Mouse (Mus musculus): Measurements from ENCODE around the gene Nek8. TPM values are rescaled to one million over a fixed set of nuclear protein-coding genes. Genes with fewer than 3 reads are reported as not detected.

The Nek8 gene
- polyA plus RNA-seq (2017; shearing (Covaris generic)) = 14.1 TPM

GRCm38 (mm10) chr11:78176402-78176862 lies at the start of gene Nek8, which contains the start of gene Tlcd1:
Nek8 (minus strand) TSS chr11:78176675.
Tlcd1 (plus strand) TSS chr11:78176711.

GRCm38 (mm10) chr11:78193113-78193512 lies 16.6 kb upstream of the Nek8 start, which contains the start of gene Proca1:
Proca1 (plus strand) TSS chr11:78193392.

DNA sequence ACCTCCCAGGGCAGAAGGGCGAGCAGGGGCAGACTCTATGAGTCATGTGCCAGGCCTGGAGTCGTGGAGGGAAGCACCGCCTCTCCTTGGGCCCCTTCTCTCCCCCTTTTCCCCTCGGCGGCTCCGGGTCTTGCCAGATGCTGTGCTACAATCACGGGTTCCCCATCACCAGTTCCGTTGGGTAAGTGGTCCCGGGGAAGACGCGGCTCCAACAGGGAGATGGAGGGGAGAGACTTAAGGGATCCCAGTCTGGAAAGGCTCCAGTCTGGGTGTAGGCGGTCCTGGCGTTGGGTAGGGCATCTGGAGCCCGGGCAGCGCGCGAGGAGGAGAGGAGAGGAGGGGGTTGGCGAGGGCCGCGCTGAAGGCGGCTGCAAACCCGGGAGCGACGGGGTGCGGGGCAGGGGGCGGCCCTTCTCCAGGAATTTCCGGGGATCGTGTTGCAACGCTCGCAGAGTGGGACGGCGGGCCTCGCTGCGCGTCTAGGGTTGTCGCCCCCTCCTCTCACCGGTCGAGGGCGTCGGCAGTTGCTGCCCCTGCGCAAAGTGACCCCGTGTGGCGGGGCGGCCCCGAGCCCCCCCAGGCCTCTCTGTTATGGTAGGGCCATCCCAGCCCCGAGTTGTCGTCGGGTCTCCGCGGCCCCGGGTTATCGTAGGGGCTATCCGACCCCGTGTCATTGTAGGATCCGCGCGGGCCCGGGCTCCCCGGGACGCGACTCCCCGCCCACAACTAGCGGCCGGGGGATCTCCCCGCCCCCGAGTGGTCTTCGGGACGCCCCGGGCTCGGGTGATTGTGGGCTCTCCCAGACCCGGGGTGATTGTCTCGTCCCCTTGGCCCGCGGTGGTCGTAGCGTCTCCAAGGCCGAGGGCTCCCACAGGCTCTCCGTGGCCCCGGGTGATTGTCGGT lies 12.1 kb upstream of the Nek8 start, which contains the start of gene Rab34:
Gene Rab34, plus strand, starts transcription at position 100 of the 903 bp plus-strand sequence.

GRCm38 (mm10) chr11:78182961-78183844 lies 6.7 kb upstream of the Nek8 start, which contains the start of gene Rpl23a:
Rpl23a (minus strand) TSS chr11:78183584.

DNA sequence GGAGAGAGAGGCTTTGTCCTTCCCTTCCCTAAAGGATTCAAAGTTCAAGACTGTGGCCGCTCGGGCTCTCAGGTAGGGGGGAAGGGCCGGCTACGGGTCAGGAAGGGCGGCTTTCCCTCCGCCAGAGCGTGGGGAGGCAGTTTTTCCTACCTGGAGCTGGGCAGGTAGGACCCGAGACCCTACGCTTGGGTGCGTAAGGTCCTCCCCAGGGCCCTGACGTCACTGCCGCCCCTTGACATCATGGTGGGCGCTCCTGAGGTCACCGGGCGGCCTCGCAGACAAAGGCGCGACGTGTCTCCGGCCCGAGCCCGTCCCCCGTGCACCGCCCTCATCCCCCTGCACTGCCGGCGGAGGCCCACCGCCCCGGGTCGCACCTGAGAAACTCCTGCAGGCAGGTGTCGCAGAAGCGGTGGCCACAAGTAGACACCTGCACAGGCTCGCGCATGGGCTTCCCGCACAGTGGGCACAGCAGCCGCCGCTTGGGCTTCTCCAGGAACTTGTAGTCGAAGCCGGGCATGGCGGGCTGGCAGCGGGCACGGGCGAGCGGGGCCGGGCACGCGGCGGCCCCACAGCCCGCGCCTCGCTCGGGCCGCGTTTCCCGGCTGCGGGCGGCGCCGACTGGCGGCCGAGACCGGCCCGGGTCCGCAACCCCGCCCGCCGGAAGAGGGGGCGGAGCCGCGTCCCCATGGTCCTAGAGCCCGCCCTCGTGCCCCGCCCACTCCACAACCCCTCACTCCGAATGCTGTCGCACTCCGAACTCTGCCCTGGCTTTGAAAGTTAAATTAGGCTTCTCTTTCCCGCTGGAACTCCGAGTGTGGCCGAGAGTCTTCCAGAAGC lies 11.3 kb downstream of the Nek8 start, which contains the start of gene Traf4:
Gene Traf4, minus strand, starts transcription at position 666 of the 837 bp plus-strand sequence.

Other genes with a start within 250 kb of the Nek8 start
- gene Sez6, start 245.9 kb downstream of the Nek8 start, polyA plus RNA-seq (2017; shearing (Covaris generic)) = not detected
- gene Phf12, start 193.9 kb downstream of the Nek8 start, polyA plus RNA-seq (2017; shearing (Covaris generic)) = 24.3 TPM
- gene Dhrs13, start 144.4 kb downstream of the Nek8 start, polyA plus RNA-seq (2017; shearing (Covaris generic)) = 1.8 TPM
- 22.8 TPM for gene Flot2, start 138.7 kb downstream of the Nek8 start, polyA plus RNA-seq (2017; shearing (Covaris generic))
- 37.6 TPM for gene Eral1, start 96.3 kb downstream of the Nek8 start, polyA plus RNA-seq (2017; shearing (Covaris generic))
- gene Fam222b, start 82.0 kb downstream of the Nek8 start, polyA plus RNA-seq (2017; shearing (Covaris generic)) = 22.6 TPM
- gene Traf4, start 11.1 kb downstream of the Nek8 start, polyA plus RNA-seq (2017; shearing (Covaris generic)) = 4.9 TPM
- 3.6 TPM for gene Tlcd1, start within 50 bp of the Nek8 start, polyA plus RNA-seq (2017; shearing (Covaris generic))
- 1,683 TPM for gene Rpl23a, start 6.9 kb upstream of the Nek8 start, polyA plus RNA-seq (2017; shearing (Covaris generic))
- gene Rab34, start 11.8 kb upstream of the Nek8 start, polyA plus RNA-seq (2017; shearing (Covaris generic)) = not detected
- gene Proca1, start 16.7 kb upstream of the Nek8 start, polyA plus RNA-seq (2017; shearing (Covaris generic)) = 0.67 TPM
- gene Sdf2, start 69.1 kb upstream of the Nek8 start, polyA plus RNA-seq (2017; shearing (Covaris generic)) = 112 TPM
- gene Supt6, start 69.3 kb upstream of the Nek8 start, polyA plus RNA-seq (2017; shearing (Covaris generic)) = 52.5 TPM
- 91.8 TPM for gene 2610507B11Rik, start 85.1 kb upstream of the Nek8 start, polyA plus RNA-seq (2017; shearing (Covaris generic))
- gene BC030499, start 114.2 kb upstream of the Nek8 start, polyA plus RNA-seq (2017; shearing (Covaris generic)) = 0.61 TPM
- 3.5 TPM for gene Spag5, start 124.9 kb upstream of the Nek8 start, polyA plus RNA-seq (2017; shearing (Covaris generic))
- gene Aldoc, start 146.3 kb upstream of the Nek8 start, polyA plus RNA-seq (2017; shearing (Covaris generic)) = 15.5 TPM
- gene Pigs, start 151.7 kb upstream of the Nek8 start, polyA plus RNA-seq (2017; shearing (Covaris generic)) = 132 TPM
- gene Unc119, start 166.8 kb upstream of the Nek8 start, polyA plus RNA-seq (2017; shearing (Covaris generic)) = 30.6 TPM
- gene Foxn1, start 209.9 kb upstream of the Nek8 start, polyA plus RNA-seq (2017; shearing (Covaris generic)) = not detected
- not detected for gene Slc13a2, start 245.5 kb upstream of the Nek8 start, polyA plus RNA-seq (2017; shearing (Covaris generic))

All from activated CD4-positive, CD25-positive, alpha-beta regulatory T cell, adult 9 weeks (primary cell).